Mouse (Mus musculus) testis, adult 2 months (tissue): Measurements from ENCODE around the gene Slc6a2.

Experiments used
- CTCF ChIP-seq: fragments of 200-500 bp; IDR thresholded peaks from 2 replicates; pipeline ENCODE4 v1.5.1; 2012; ENCODE audit warnings: low read depth, mild to moderate bottlenecking, inconsistent platforms, low read length, moderate library complexity; ENCODE audit not compliant: control insufficient read depth, insufficient read depth, insufficient replicate concordance
- POLR2A ChIP-seq: fragments of 200-500 bp; IDR thresholded peaks from 2 replicates; pipeline ENCODE4 v1.6.1; 2012; ENCODE audit warnings: low read depth, mild to moderate bottlenecking, inconsistent platforms, low read length, moderate library complexity; ENCODE audit not compliant: control insufficient read depth

DNA sequence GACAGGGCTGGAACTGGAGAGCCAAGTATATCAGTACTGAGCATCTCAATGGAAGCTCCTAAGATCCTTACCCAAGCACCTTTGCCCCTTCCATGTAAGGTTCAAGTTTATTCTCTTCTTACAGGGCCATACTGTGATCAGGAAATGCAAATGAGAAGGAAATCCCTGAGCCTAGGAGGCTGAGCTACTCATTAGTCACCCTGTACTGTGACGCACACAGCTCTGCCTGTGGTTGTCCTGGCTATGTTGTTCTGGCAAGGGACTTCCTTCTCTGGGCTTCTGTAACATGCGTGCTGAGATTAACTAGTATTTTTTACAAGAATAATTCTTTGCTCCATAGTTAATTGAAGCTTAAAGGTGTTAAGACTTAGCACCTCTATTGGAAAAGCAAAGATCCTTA, 70.8 kb downstream of the Slc6a2 start:
- no peak for TF ChIP-seq CTCF
- no peak for TF ChIP-seq POLR2A
